ENCODE assay signal across 10 mouse cellular contexts in genomic region chr11:84867586-84867985, GRCm38 (mm10). TPM values are rescaled to one million over a fixed set of nuclear protein-coding genes. Genes with fewer than 3 reads are reported as not detected.
DNase-seq lines count a peak whose midpoint lies in the region; ATAC-seq and TF ChIP-seq lines count a peak whose summit lies in the region.
"Had no signal": no experiment of that assay in that cellular context is flagged by ENCODE, and none has a peak within 500 bp of the region (broad histone marks: within the 10 kb centered on the region; RNA-seq: fewer than 3 reads in every experiment).

No protein-coding gene starts in this region.

- peak overlapping the region; percentile 14; the same call in 1 of the 2 replicates for H3K4me2 ChIP-seq in heart, embryonic 14.5 days (ENCODE audit: low read length)
- H3K4me2 ChIP-seq in midbrain, embryonic 11.5 days: no peak overlapping the region
- no peak overlapping the region; the same call in 1 of the 2 replicates for H3K4me2 ChIP-seq in midbrain, embryonic 15.5 days
- H3K4me2 ChIP-seq in intestine, embryonic 14.5 days (ENCODE audit: low read length): no peak overlapping the region
- 0 out of 2 replicates have a peak overlapping the region, but pooled peaks have one; percentile 9 for H3K4me2 ChIP-seq in midbrain, postnatal 0 days (ENCODE audit: low read depth, low read length, poor library complexity, severe bottlenecking)
- H3K4me2 ChIP-seq: embryonic facial prominence, embryonic 15.5 days had no signal

- H3K9me3 ChIP-seq in heart, embryonic 14.5 days (ENCODE audit: control insufficient read depth, low read length): no peaks in the 10 kb centered on the region
- no peaks in the 10 kb centered on the region for H3K9me3 ChIP-seq in midbrain, embryonic 11.5 days (ENCODE audit: control insufficient read depth, low read length)
- H3K9me3 ChIP-seq in midbrain, embryonic 15.5 days: no peaks in the 10 kb centered on the region
- no peaks in the 10 kb centered on the region for H3K9me3 ChIP-seq in intestine, embryonic 14.5 days (ENCODE audit: control insufficient read depth, low read length)
- no peaks in the 10 kb centered on the region for H3K9me3 ChIP-seq in midbrain, postnatal 0 days (ENCODE audit: low read length)
- H3K9me3 ChIP-seq: embryonic facial prominence, embryonic 15.5 days had no signal

- H3K4me3 ChIP-seq in heart, embryonic 14.5 days (ENCODE audit: control insufficient read depth in 1 of 2, insufficient read depth in 1 of 2, low read depth in 1 of 2, low read length in 2 of 2): no peak overlapping the region
- no peak overlapping the region for H3K4me3 ChIP-seq in midbrain, embryonic 11.5 days (ENCODE audit: low read depth, low read length)
- H3K4me3 ChIP-seq in midbrain, embryonic 15.5 days: no peak overlapping the region
- H3K4me3 ChIP-seq in intestine, embryonic 14.5 days (ENCODE audit: low read depth, low read length): 0 out of 2 replicates have a peak overlapping the region, but pooled peaks have one; percentile 11
- no peak overlapping the region for H3K4me3 ChIP-seq in midbrain, postnatal 0 days (ENCODE audit: low read depth, low read length)
- H3K4me3 ChIP-seq: embryonic facial prominence, embryonic 15.5 days had no signal

- no peak for DNase-seq in heart, adult 8-10 months (ENCODE audit: low spot score)
- DNase-seq in midbrain, embryonic 11.5 days (ENCODE audit: low spot score, missing footprints): peak; percentile 44
- DNase-seq in intestine, embryonic 14.5 days (ENCODE audit: low spot score): no peak
- no peak for DNase-seq in midbrain, postnatal 0 days (ENCODE audit: low spot score)
- no peak for DNase-seq in cerebellum, postnatal 10 days
- DNase-seq in embryo, embryonic 11 days: no peak
- DNase-seq: thymus, postnatal 25 days had no signal

- peaks cover 28% of the 10 kb centered on the region for H3K36me3 ChIP-seq in heart, embryonic 14.5 days (ENCODE audit: control insufficient read depth, insufficient read depth, low read length)
- H3K36me3 ChIP-seq in midbrain, embryonic 11.5 days (ENCODE audit: control insufficient read depth, insufficient read depth, low read length): no peaks in the 10 kb centered on the region
- no peaks in the 10 kb centered on the region for H3K36me3 ChIP-seq in midbrain, embryonic 15.5 days (replicated peaks)
- peaks cover 33% of the 10 kb centered on the region for H3K36me3 ChIP-seq in intestine, embryonic 14.5 days (ENCODE audit: control insufficient read depth, insufficient read depth, low read length)
- H3K36me3 ChIP-seq in midbrain, postnatal 0 days (ENCODE audit: insufficient read depth, low read length): no peaks in the 10 kb centered on the region
- H3K36me3 ChIP-seq: embryonic facial prominence, embryonic 15.5 days had no signal

- no peak overlapping the region for H3K9ac ChIP-seq in heart, embryonic 14.5 days (ENCODE audit: low read length)
- no peak overlapping the region for H3K9ac ChIP-seq in midbrain, embryonic 11.5 days (ENCODE audit: low read length)
- H3K9ac ChIP-seq in midbrain, embryonic 15.5 days: no peak overlapping the region
- H3K9ac ChIP-seq in intestine, embryonic 14.5 days (ENCODE audit: low read length): no peak overlapping the region
- 0 out of 2 replicates have a peak overlapping the region, but pooled peaks have one; percentile 33 for H3K9ac ChIP-seq in midbrain, postnatal 0 days (replicated peaks; ENCODE audit: low read length, poor library complexity, severe bottlenecking)
- H3K9ac ChIP-seq: embryonic facial prominence, embryonic 15.5 days had no signal

- no peak for ATAC-seq in heart, embryonic 14.5 days (ENCODE audit: insufficient number of reproducible peaks, insufficient read depth, low FRiP score, low read depth)
- ATAC-seq in midbrain, embryonic 11.5 days (ENCODE audit: low FRiP score): no peak
- no peak for ATAC-seq in midbrain, embryonic 15.5 days (replicated peaks)
- ATAC-seq in intestine, embryonic 14.5 days (replicated peaks; ENCODE audit: low FRiP score, low TSS enrichment, low read depth): no peak
- no peak for ATAC-seq in midbrain, postnatal 0 days (ENCODE audit: low FRiP score)

- H3K4me1 ChIP-seq in heart, embryonic 14.5 days (ENCODE audit: control insufficient read depth in 2 of 2, insufficient read depth in 2 of 2, low read length in 2 of 2): peaks cover 0 to 19% of the 10 kb centered on the region in 2 experiments; a peak in 2 of 4 replicates
- H3K4me1 ChIP-seq in midbrain, embryonic 11.5 days (ENCODE audit: control insufficient read depth, insufficient read depth, low read length): peaks cover 11% of the 10 kb centered on the region
- peaks cover 31% of the 10 kb centered on the region for H3K4me1 ChIP-seq in midbrain, embryonic 15.5 days
- peaks cover 21% of the 10 kb centered on the region for H3K4me1 ChIP-seq in intestine, embryonic 14.5 days (replicated peaks; ENCODE audit: control insufficient read depth, insufficient read depth, low read length)
- H3K4me1 ChIP-seq in midbrain, postnatal 0 days (ENCODE audit: insufficient read depth, low read length): peaks cover 5% of the 10 kb centered on the region; the same call in 1 of the 2 replicates

- TF ChIP-seq CTCF in midbrain, postnatal 0 days (IDR thresholded peaks at IDR 0.05): no peak

- no peaks in the 10 kb centered on the region for H3K27me3 ChIP-seq in heart, embryonic 14.5 days (ENCODE audit: control insufficient read depth, insufficient read depth, low read length)
- no peaks in the 10 kb centered on the region for H3K27me3 ChIP-seq in midbrain, embryonic 11.5 days (ENCODE audit: control insufficient read depth, insufficient read depth, low read length)
- H3K27me3 ChIP-seq in midbrain, embryonic 15.5 days (replicated peaks): no peaks in the 10 kb centered on the region
- H3K27me3 ChIP-seq in intestine, embryonic 14.5 days (replicated peaks; ENCODE audit: control insufficient read depth, insufficient read depth, low read length): no peaks in the 10 kb centered on the region
- H3K27me3 ChIP-seq in midbrain, postnatal 0 days (ENCODE audit: insufficient read depth, low read length): no peaks in the 10 kb centered on the region
- H3K27me3 ChIP-seq: embryonic facial prominence, embryonic 15.5 days had no signal

- H3K27ac ChIP-seq in heart, embryonic 14.5 days (replicated peaks in 1 of 2; ENCODE audit: control insufficient read depth in 1 of 2, insufficient read depth in 1 of 2, low read depth in 2 of 2, low read length in 2 of 2): no peak overlapping the region
- no peak overlapping the region for H3K27ac ChIP-seq in midbrain, embryonic 11.5 days (ENCODE audit: low read depth, low read length)
- H3K27ac ChIP-seq in midbrain, embryonic 15.5 days: no peak overlapping the region
- no peak overlapping the region for H3K27ac ChIP-seq in intestine, embryonic 14.5 days (ENCODE audit: low read depth)
- no peak overlapping the region for H3K27ac ChIP-seq in midbrain, postnatal 0 days (ENCODE audit: low read depth, low read length)
- H3K27ac ChIP-seq: embryonic facial prominence, embryonic 15.5 days had no signal

- 89% methylated on average over 2 of the region's 2 CpGs for WGBS in heart, embryonic 14.5 days
- WGBS in midbrain, embryonic 11.5 days: 89% methylated on average over 2 of the region's 2 CpGs
- 91% methylated on average over 2 of the region's 2 CpGs for WGBS in midbrain, embryonic 15.5 days
- WGBS in intestine, embryonic 14.5 days: 80% methylated on average over 2 of the region's 2 CpGs
- 92% methylated on average over 2 of the region's 2 CpGs for WGBS in midbrain, postnatal 0 days

RNA-seq across cellular contexts. Expression of gene Ggnbp2, which starts 3.0 kb away (rescaled TPM):
- polyA plus RNA-seq in heart, embryonic 14.5 days (2014; fragmentation: Nextera tagmentation; extraction: Ambion mirVana): 49.9 and 54.4 TPM in 2 replicates
- 10 to 100 TPM; 46.1 to 53.6 (median 50.1) TPM for total RNA-seq in heart, adult 8-10 months (2022)
- 71.0 and 75.4 TPM in 2 replicates for polyA plus RNA-seq in midbrain, embryonic 11.5 days (2014; fragmentation: Nextera tagmentation; extraction: Ambion mirVana)
- polyA plus RNA-seq in midbrain, embryonic 15.5 days (2015; fragmentation: Nextera tagmentation; extraction: Ambion mirVana): 71.8 and 72.8 TPM in 2 replicates
- polyA plus RNA-seq in intestine, embryonic 14.5 days (2014; fragmentation: Nextera tagmentation; extraction: Ambion mirVana): 66.1 and 68.0 TPM in 2 replicates
- 39.2 and 52.1 TPM in 2 replicates for total RNA-seq in midbrain, postnatal 0 days (2014; rRNA removed)
- polyA plus RNA-seq in midbrain, postnatal 0 days (2015; fragmentation: Nextera tagmentation; extraction: Ambion mirVana): 62.9 and 65.8 TPM in 2 replicates

RNA-seq across cellular contexts. Expression of gene Myo19, which starts 12.4 kb away (rescaled TPM):
- 5.8 and 6.6 TPM in 2 replicates for polyA plus RNA-seq in heart, embryonic 14.5 days (2014; fragmentation: Nextera tagmentation; extraction: Ambion mirVana)
- total RNA-seq in heart, adult 8-10 months (2022): 1 to 10 TPM; 4.4 to 6.2 (median 5.4) TPM
- polyA plus RNA-seq in midbrain, embryonic 11.5 days (2014; fragmentation: Nextera tagmentation; extraction: Ambion mirVana): 7.5 and 7.7 TPM in 2 replicates
- 6.0 and 7.2 TPM in 2 replicates for polyA plus RNA-seq in midbrain, embryonic 15.5 days (2015; fragmentation: Nextera tagmentation; extraction: Ambion mirVana)
- 10.0 and 10.6 TPM in 2 replicates for polyA plus RNA-seq in intestine, embryonic 14.5 days (2014; fragmentation: Nextera tagmentation; extraction: Ambion mirVana)
- total RNA-seq in midbrain, postnatal 0 days (2014; rRNA removed): 9.4 and 13.6 TPM in 2 replicates
- 4.4 and 4.7 TPM in 2 replicates for polyA plus RNA-seq in midbrain, postnatal 0 days (2015; fragmentation: Nextera tagmentation; extraction: Ambion mirVana)

RNA-seq across cellular contexts. Expression of gene Pigw, which starts 12.5 kb away (rescaled TPM):
- 2.8 and 3.0 TPM in 2 replicates for polyA plus RNA-seq in heart, embryonic 14.5 days (2014; fragmentation: Nextera tagmentation; extraction: Ambion mirVana)
- total RNA-seq in heart, adult 8-10 months (2022): 1 to 10 TPM; 5.8 to 6.7 (median 6.7) TPM
- polyA plus RNA-seq in midbrain, embryonic 11.5 days (2014; fragmentation: Nextera tagmentation; extraction: Ambion mirVana): 3.1 and 3.9 TPM in 2 replicates
- polyA plus RNA-seq in midbrain, embryonic 15.5 days (2015; fragmentation: Nextera tagmentation; extraction: Ambion mirVana): 2.3 and 2.5 TPM in 2 replicates
- polyA plus RNA-seq in intestine, embryonic 14.5 days (2014; fragmentation: Nextera tagmentation; extraction: Ambion mirVana): 3.6 and 4.0 TPM in 2 replicates
- total RNA-seq in midbrain, postnatal 0 days (2014; rRNA removed): 1.9 and 3.7 TPM in 2 replicates
- polyA plus RNA-seq in midbrain, postnatal 0 days (2015; fragmentation: Nextera tagmentation; extraction: Ambion mirVana): 1.6 and 1.7 TPM in 2 replicates

RNA-seq across cellular contexts. Expression of gene Dhrs11, which starts 38.8 kb away (rescaled TPM):
- 46.5 and 56.5 TPM in 2 replicates for polyA plus RNA-seq in heart, embryonic 14.5 days (2014; fragmentation: Nextera tagmentation; extraction: Ambion mirVana)
- 100 to 1,000 TPM; 104 to 123 (median 113) TPM for total RNA-seq in heart, adult 8-10 months (2022)
- polyA plus RNA-seq in midbrain, embryonic 11.5 days (2014; fragmentation: Nextera tagmentation; extraction: Ambion mirVana): 12.2 and 12.6 TPM in 2 replicates
- polyA plus RNA-seq in midbrain, embryonic 15.5 days (2015; fragmentation: Nextera tagmentation; extraction: Ambion mirVana): 6.6 and 8.7 TPM in 2 replicates
- polyA plus RNA-seq in intestine, embryonic 14.5 days (2014; fragmentation: Nextera tagmentation; extraction: Ambion mirVana): 30.4 and 37.1 TPM in 2 replicates
- 7.6 and 10.1 TPM in 2 replicates for total RNA-seq in midbrain, postnatal 0 days (2014; rRNA removed)
- 9.1 and 12.3 TPM in 2 replicates for polyA plus RNA-seq in midbrain, postnatal 0 days (2015; fragmentation: Nextera tagmentation; extraction: Ambion mirVana)

RNA-seq across cellular contexts. Expression of gene Mrm1, which starts 48.3 kb away (rescaled TPM):
- polyA plus RNA-seq in heart, embryonic 14.5 days (2014; fragmentation: Nextera tagmentation; extraction: Ambion mirVana): 17.5 and 20.5 TPM in 2 replicates
- total RNA-seq in heart, adult 8-10 months (2022): 10 to 100 TPM; 16.7 to 23.3 (median 21.1) TPM
- polyA plus RNA-seq in midbrain, embryonic 11.5 days (2014; fragmentation: Nextera tagmentation; extraction: Ambion mirVana): 10.3 and 11.4 TPM in 2 replicates
- polyA plus RNA-seq in midbrain, embryonic 15.5 days (2015; fragmentation: Nextera tagmentation; extraction: Ambion mirVana): 13.2 and 16.0 TPM in 2 replicates
- polyA plus RNA-seq in intestine, embryonic 14.5 days (2014; fragmentation: Nextera tagmentation; extraction: Ambion mirVana): 15.9 and 16.9 TPM in 2 replicates
- total RNA-seq in midbrain, postnatal 0 days (2014; rRNA removed): 14.2 and 15.5 TPM in 2 replicates
- polyA plus RNA-seq in midbrain, postnatal 0 days (2015; fragmentation: Nextera tagmentation; extraction: Ambion mirVana): 13.1 and 16.9 TPM in 2 replicates

Comparison
In these comparisons a context has a peak if more than half of its experiments do, and no peak if none do; other contexts are left out.
1. H3K4me2 ChIP-seq: peak in heart, embryonic 14.5 days (single experiment) and midbrain, postnatal 0 days (single experiment); none in midbrain, embryonic 11.5 days (single experiment), midbrain, embryonic 15.5 days (single experiment) and intestine, embryonic 14.5 days (single experiment).